Mouse (Mus musculus): ENCODE results near the gene Zfp42.

The Zfp42 gene

GRCm38 (mm10) chr8:43248707-43249106 is 58.1 kb downstream of the Zfp42 start:
- no peak for DNase-seq
